Mouse (Mus musculus) brain, embryonic 14.5 days (tissue): ENCODE data around the gene Gm20517.

Experiments used
- CTCF ChIP-seq: fragments of 200-500 bp; IDR thresholded peaks from 2 replicates; pipeline ENCODE4 v1.5.1; 2012; ENCODE audit warnings: inconsistent platforms, mild to moderate bottlenecking, moderate library complexity, borderline replicate concordance; ENCODE audit not compliant: insufficient read depth, insufficient read length; ENCODE audit errors: extremely low read depth
- POLR2A ChIP-seq: fragments of 200-500 bp; IDR thresholded peaks from 2 replicates; pipeline ENCODE4 v1.6.1; 2012; ENCODE audit warnings: mild to moderate bottlenecking, inconsistent platforms, borderline replicate concordance; ENCODE audit not compliant: poor library complexity, insufficient read depth, insufficient read length, severe bottlenecking; ENCODE audit errors: extremely low read depth

- TF ChIP-seq CTCF (no peak), POLR2A (no peak)
These were observed 9.1 kb upstream of the Gm20517 start for GRCm38 (mm10) chr17:47602289-47602688.
